7 mouse cellular contexts compared by ENCODE assay signal in the genomic region with DNA sequence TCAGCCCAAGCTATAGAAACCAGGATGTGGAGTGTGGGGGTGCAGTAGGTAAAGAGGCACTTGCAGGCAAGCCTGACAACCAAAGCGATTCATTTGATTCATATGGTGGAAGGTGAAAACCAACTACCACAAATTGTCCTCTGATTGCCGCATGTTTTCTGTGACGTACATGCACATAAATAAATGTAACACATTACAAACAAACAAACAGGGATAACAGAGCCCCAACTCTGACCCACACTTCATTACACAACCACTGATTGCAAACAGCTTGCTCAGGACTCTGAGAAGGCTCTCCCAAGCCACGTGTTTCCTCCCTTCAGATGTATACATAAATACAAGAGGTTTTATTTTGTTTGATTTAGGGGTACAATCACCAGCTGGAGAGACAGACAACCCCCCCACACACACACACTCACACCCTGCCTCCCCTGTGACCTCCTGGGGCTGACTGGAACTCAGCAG. TPM values are rescaled to one million over a fixed set of nuclear protein-coding genes. Genes with fewer than 3 reads are reported as not detected.
A peak's percentile ranks its signal among the peaks of the same experiment; 100 is the strongest.
DNase-seq lines count a peak whose midpoint lies in the region; ATAC-seq lines count a peak whose summit lies in the region.

No protein-coding gene starts in this region.

- 48% methylated on average over 4 of the region's 4 CpGs for WGBS in neural tube, embryonic 11.5 days
- 35% methylated on average over 4 of the region's 4 CpGs for WGBS in embryonic facial prominence, embryonic 11.5 days
- WGBS in intestine, embryonic 16.5 days: 34% methylated on average over 4 of the region's 4 CpGs
- 53% methylated on average over 4 of the region's 4 CpGs for WGBS in neural tube, embryonic 12.5 days

- H3K4me1 ChIP-seq in neural tube, embryonic 11.5 days (ENCODE audit: control insufficient read depth, insufficient read depth, low read length): peaks cover 11% of the 10 kb centered on the region; the same call in 1 of the 2 replicates
- H3K4me1 ChIP-seq in embryonic facial prominence, embryonic 11.5 days (ENCODE audit: control insufficient read depth, insufficient read depth, low read length): peaks cover 2% of the 10 kb centered on the region; the same call in 1 of the 2 replicates
- peaks cover 15% of the 10 kb centered on the region for H3K4me1 ChIP-seq in intestine, embryonic 16.5 days (ENCODE audit: control insufficient read depth, insufficient read depth, low read length)
- peaks cover 14% of the 10 kb centered on the region for H3K4me1 ChIP-seq in neural tube, embryonic 12.5 days

- H3K27me3 ChIP-seq in neural tube, embryonic 11.5 days (ENCODE audit: control insufficient read depth, insufficient read depth, low read length): no peaks in the 10 kb centered on the region
- H3K27me3 ChIP-seq in embryonic facial prominence, embryonic 11.5 days (ENCODE audit: control insufficient read depth, insufficient read depth, low read length): no peaks in the 10 kb centered on the region
- H3K27me3 ChIP-seq in intestine, embryonic 16.5 days (replicated peaks; ENCODE audit: control insufficient read depth, insufficient read depth, low read length): no peaks in the 10 kb centered on the region
- H3K27me3 ChIP-seq in neural tube, embryonic 12.5 days (replicated peaks): no peaks in the 10 kb centered on the region

- no peaks in the 10 kb centered on the region for H3K9me3 ChIP-seq in neural tube, embryonic 11.5 days (ENCODE audit: control insufficient read depth, low read length)
- no peaks in the 10 kb centered on the region for H3K9me3 ChIP-seq in embryonic facial prominence, embryonic 11.5 days (replicated peaks; ENCODE audit: control insufficient read depth, low read length)
- no peaks in the 10 kb centered on the region for H3K9me3 ChIP-seq in intestine, embryonic 16.5 days (ENCODE audit: control insufficient read depth, low read length)
- no peaks in the 10 kb centered on the region for H3K9me3 ChIP-seq in neural tube, embryonic 12.5 days

- no peak overlapping the region for H3K27ac ChIP-seq in neural tube, embryonic 11.5 days (ENCODE audit: low read depth, low read length)
- no peak overlapping the region for H3K27ac ChIP-seq in embryonic facial prominence, embryonic 11.5 days (replicated peaks; ENCODE audit: low read depth, low read length)
- H3K27ac ChIP-seq in intestine, embryonic 16.5 days (ENCODE audit: low read length): peak overlapping the region; percentile 86
- no peak overlapping the region for H3K27ac ChIP-seq in neural tube, embryonic 12.5 days

- H3K4me3 ChIP-seq in neural tube, embryonic 11.5 days (ENCODE audit: low read depth, low read length): peak overlapping the region; percentile 89
- peak overlapping the region; percentile 91 for H3K4me3 ChIP-seq in embryonic facial prominence, embryonic 11.5 days (ENCODE audit: low read depth, low read length)
- peak overlapping the region; percentile 84 for H3K4me3 ChIP-seq in intestine, embryonic 16.5 days (ENCODE audit: low read length)
- peak overlapping the region; percentile 90 for H3K4me3 ChIP-seq in neural tube, embryonic 12.5 days

- DNase-seq in neural tube, embryonic 11.5 days (ENCODE audit: low spot score): no peak
- DNase-seq in neural tube, embryonic 10.5 days (ENCODE audit: extremely low spot score, low spot score): no peak
- peak; percentile 44 for DNase-seq in embryonic facial prominence, embryonic 11.5 days (ENCODE audit: low spot score)
- DNase-seq in right cerebral cortex, adult 2 months (ENCODE audit: low spot score in 2 of 2): no peak
- no peak for DNase-seq in testis, postnatal 10 days (ENCODE audit: low spot score)

- H3K36me3 ChIP-seq in neural tube, embryonic 11.5 days (ENCODE audit: control insufficient read depth, insufficient read depth, low read length): peaks cover 11% of the 10 kb centered on the region; the same call in 1 of the 2 replicates
- H3K36me3 ChIP-seq in embryonic facial prominence, embryonic 11.5 days (replicated peaks; ENCODE audit: control insufficient read depth, insufficient read depth, low read depth, low read length): peaks cover 7% of the 10 kb centered on the region; the same call in 1 of the 2 replicates
- peaks cover 4% of the 10 kb centered on the region; the same call in 1 of the 2 replicates for H3K36me3 ChIP-seq in intestine, embryonic 16.5 days (ENCODE audit: control insufficient read depth, insufficient read depth, low read length)
- peaks cover 31% of the 10 kb centered on the region for H3K36me3 ChIP-seq in neural tube, embryonic 12.5 days

- peak overlapping the region; percentile 81 for H3K4me2 ChIP-seq in neural tube, embryonic 11.5 days (ENCODE audit: low read depth)
- H3K4me2 ChIP-seq in embryonic facial prominence, embryonic 11.5 days (ENCODE audit: low read depth, low read length): peak overlapping the region; percentile 78
- H3K4me2 ChIP-seq in intestine, embryonic 16.5 days (ENCODE audit: low read depth, low read length): peak overlapping the region; percentile 73
- peak overlapping the region; percentile 80 for H3K4me2 ChIP-seq in neural tube, embryonic 12.5 days (replicated peaks)

- ATAC-seq in neural tube, embryonic 11.5 days (ENCODE audit: insufficient read depth, low FRiP score, low TSS enrichment): no peak
- ATAC-seq in embryonic facial prominence, embryonic 11.5 days (replicated peaks; ENCODE audit: insufficient number of reproducible peaks, low FRiP score, low TSS enrichment, low read depth): no peak
- peak; percentile 24; the same call in 1 of the 2 replicates for ATAC-seq in intestine, embryonic 16.5 days
- no peak for ATAC-seq in neural tube, embryonic 12.5 days (ENCODE audit: low FRiP score, low read depth)

- H3K9ac ChIP-seq in neural tube, embryonic 11.5 days (ENCODE audit: low read length): peak overlapping the region; percentile 88
- H3K9ac ChIP-seq in embryonic facial prominence, embryonic 11.5 days (replicated peaks; ENCODE audit: low read length): peak overlapping the region; percentile 86
- peak overlapping the region; percentile 85 for H3K9ac ChIP-seq in intestine, embryonic 16.5 days (ENCODE audit: low read depth, low read length)
- H3K9ac ChIP-seq in neural tube, embryonic 12.5 days: peak overlapping the region; percentile 88

RNA-seq across cellular contexts. Expression of a gene that starts 1.2 kb away (rescaled TPM):
- polyA plus RNA-seq in neural tube, embryonic 11.5 days (2014; fragmentation: Nextera tagmentation; extraction: Ambion mirVana): 9.7 and 11.2 TPM in 2 replicates
- 6.6 and 9.3 TPM in 2 replicates for polyA plus RNA-seq in embryonic facial prominence, embryonic 11.5 days (2014; fragmentation: Nextera tagmentation; extraction: Ambion mirVana)
- 8.0 and 10.0 TPM in 2 replicates for polyA plus RNA-seq in intestine, embryonic 16.5 days (2015; fragmentation: Nextera tagmentation; extraction: Ambion mirVana)
- 25.0 and 25.5 TPM in 2 replicates for polyA plus RNA-seq in neural tube, embryonic 12.5 days (2016; fragmentation: Nextera tagmentation; extraction: Ambion mirVana)

RNA-seq across cellular contexts. Expression of a gene that starts 17.7 kb away (rescaled TPM):
- polyA plus RNA-seq in neural tube, embryonic 11.5 days (2014; fragmentation: Nextera tagmentation; extraction: Ambion mirVana): 7.1 and 7.7 TPM in 2 replicates
- 6.6 and 8.3 TPM in 2 replicates for polyA plus RNA-seq in embryonic facial prominence, embryonic 11.5 days (2014; fragmentation: Nextera tagmentation; extraction: Ambion mirVana)
- polyA plus RNA-seq in intestine, embryonic 16.5 days (2015; fragmentation: Nextera tagmentation; extraction: Ambion mirVana): 10.9 and 11.6 TPM in 2 replicates
- 7.7 and 9.0 TPM in 2 replicates for polyA plus RNA-seq in neural tube, embryonic 12.5 days (2016; fragmentation: Nextera tagmentation; extraction: Ambion mirVana)

RNA-seq across cellular contexts. Expression of a gene that starts 27.1 kb away (rescaled TPM):
- polyA plus RNA-seq in neural tube, embryonic 11.5 days (2014; fragmentation: Nextera tagmentation; extraction: Ambion mirVana): 22.1 and 26.3 TPM in 2 replicates
- polyA plus RNA-seq in embryonic facial prominence, embryonic 11.5 days (2014; fragmentation: Nextera tagmentation; extraction: Ambion mirVana): 25.7 and 28.4 TPM in 2 replicates
- polyA plus RNA-seq in intestine, embryonic 16.5 days (2015; fragmentation: Nextera tagmentation; extraction: Ambion mirVana): 15.1 and 18.7 TPM in 2 replicates
- 20.6 and 21.1 TPM in 2 replicates for polyA plus RNA-seq in neural tube, embryonic 12.5 days (2016; fragmentation: Nextera tagmentation; extraction: Ambion mirVana)

RNA-seq across cellular contexts. Expression of a gene that starts 29.2 kb away (rescaled TPM):
- 36.2 and 36.8 TPM in 2 replicates for polyA plus RNA-seq in neural tube, embryonic 11.5 days (2014; fragmentation: Nextera tagmentation; extraction: Ambion mirVana)
- polyA plus RNA-seq in embryonic facial prominence, embryonic 11.5 days (2014; fragmentation: Nextera tagmentation; extraction: Ambion mirVana): 26.5 and 31.1 TPM in 2 replicates
- 35.0 and 38.5 TPM in 2 replicates for polyA plus RNA-seq in intestine, embryonic 16.5 days (2015; fragmentation: Nextera tagmentation; extraction: Ambion mirVana)
- 55.8 and 59.9 TPM in 2 replicates for polyA plus RNA-seq in neural tube, embryonic 12.5 days (2016; fragmentation: Nextera tagmentation; extraction: Ambion mirVana)

RNA-seq across cellular contexts. Expression of a gene that starts 35.2 kb away (rescaled TPM):
- 4.9 and 5.8 TPM in 2 replicates for polyA plus RNA-seq in neural tube, embryonic 11.5 days (2014; fragmentation: Nextera tagmentation; extraction: Ambion mirVana)
- 5.2 and 6.0 TPM in 2 replicates for polyA plus RNA-seq in embryonic facial prominence, embryonic 11.5 days (2014; fragmentation: Nextera tagmentation; extraction: Ambion mirVana)
- polyA plus RNA-seq in intestine, embryonic 16.5 days (2015; fragmentation: Nextera tagmentation; extraction: Ambion mirVana): 7.8 and 9.7 TPM in 2 replicates
- 6.3 and 6.5 TPM in 2 replicates for polyA plus RNA-seq in neural tube, embryonic 12.5 days (2016; fragmentation: Nextera tagmentation; extraction: Ambion mirVana)
